Mouse (Mus musculus): Measurements from ENCODE around the gene Homer2.

- TF ChIP-seq EP300 (IDR thresholded peaks at IDR 0.05; ENCODE audit: low read depth) (no peak), CTCF (IDR thresholded peaks at IDR 0.05; ENCODE audit: low read depth) (no peak)
These were observed 122.0 kb downstream of the Homer2 start for GRCm38 (mm10) chr7:81585326-81585725.
